12 mouse cellular contexts compared by ENCODE assay signal in the genomic region with DNA sequence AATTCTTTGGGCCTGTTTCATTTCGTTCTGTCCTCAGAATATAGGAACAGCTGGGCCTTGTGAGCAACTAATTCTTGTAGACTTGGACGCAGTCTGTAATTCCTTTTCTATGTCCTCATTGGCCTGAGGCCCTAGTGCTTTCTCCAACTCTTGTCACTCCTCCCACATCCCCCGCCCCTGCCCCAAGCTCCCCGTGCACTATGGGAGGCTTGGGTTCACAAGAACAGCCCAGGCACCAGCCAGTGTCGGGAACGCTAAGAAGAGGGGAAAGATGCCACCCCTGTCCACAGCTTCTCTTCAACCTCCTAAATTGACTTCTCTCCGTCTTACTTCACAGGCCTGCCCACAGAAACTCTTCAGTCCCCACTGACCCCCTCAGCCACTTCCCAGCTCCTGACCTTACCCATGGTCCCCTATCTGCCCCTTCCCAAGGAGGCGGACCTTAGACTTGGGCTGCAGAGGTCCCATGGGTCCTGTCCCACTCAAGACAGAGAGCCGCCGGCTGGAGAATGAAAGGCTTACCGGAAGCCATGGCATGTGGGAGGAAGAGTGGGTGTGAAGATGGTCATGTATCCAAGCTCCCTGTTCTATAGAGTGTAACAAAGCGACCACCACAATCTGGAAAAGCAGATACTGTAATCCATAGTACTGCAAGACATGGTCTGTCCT. TPM values are rescaled to one million over a fixed set of nuclear protein-coding genes. Genes with fewer than 3 reads are reported as not detected.
DNase-seq lines count a peak whose midpoint lies in the region; ATAC-seq and TF ChIP-seq lines count a peak whose summit lies in the region.
"Had no signal": no experiment of that assay in that cellular context is flagged by ENCODE, and none has a peak within 500 bp of the region (broad histone marks: within the 10 kb centered on the region; RNA-seq: fewer than 3 reads in every experiment).

No protein-coding gene starts in this region.

- peak overlapping the region; percentile 62; the same call in 1 of the 2 replicates for H3K27ac ChIP-seq in heart, embryonic 13.5 days (replicated peaks)
- peak overlapping the region; percentile 23; the same call in 1 of the 2 replicates for H3K27ac ChIP-seq in testis, adult 2 months (ENCODE audit: control insufficient read depth, insufficient read depth, low read depth, low read length)
- H3K27ac ChIP-seq in left cerebral cortex, adult 2 months, result no peak overlapping the region
- H3K27ac ChIP-seq: midbrain, embryonic 12.5 days; neural tube, embryonic 15.5 days had no signal

- TF ChIP-seq CTCF in testis, adult 2 months (IDR thresholded peaks at IDR 0.05; ENCODE audit: control insufficient read depth, insufficient read depth, insufficient replicate concordance, low read depth, low read length), result no peak
- TF ChIP-seq CTCF in left cerebral cortex, adult 2 months (IDR thresholded peaks at IDR 0.05), result no peak

- no peak overlapping the region for H3K4me2 ChIP-seq in heart, embryonic 13.5 days
- H3K4me2 ChIP-seq: midbrain, embryonic 12.5 days; neural tube, embryonic 15.5 days had no signal

- intact Hi-C loops in left cerebral cortex, adult 2 months (cut with DNase I), result no loop called here

- H3K9ac ChIP-seq in heart, embryonic 13.5 days, result no peak overlapping the region
- H3K9ac ChIP-seq: midbrain, embryonic 12.5 days; neural tube, embryonic 15.5 days had no signal

- no peak overlapping the region for H3K4me3 ChIP-seq in heart, embryonic 13.5 days
- H3K4me3 ChIP-seq in testis, adult 2 months (ENCODE audit: control insufficient read depth, low read depth, low read length), result 0 out of 2 replicates have a peak overlapping the region, but pooled peaks have one; percentile 8
- H3K4me3 ChIP-seq in left cerebral cortex, adult 2 months, result no peak overlapping the region
- H3K4me3 ChIP-seq: midbrain, embryonic 12.5 days; neural tube, embryonic 15.5 days had no signal

- 73% methylated on average over 12 of the region's 12 CpGs for WGBS in heart, embryonic 13.5 days

- no peaks in the 10 kb centered on the region for H3K36me3 ChIP-seq in heart, embryonic 13.5 days
- no peaks in the 10 kb centered on the region for H3K36me3 ChIP-seq in testis, adult 2 months (ENCODE audit: control insufficient read depth, insufficient read depth, low read length)
- H3K36me3 ChIP-seq: midbrain, embryonic 12.5 days; neural tube, embryonic 15.5 days had no signal

- peaks cover 3% of the 10 kb centered on the region; the same call in 1 of the 2 replicates for H3K9me3 ChIP-seq in heart, embryonic 13.5 days
- H3K9me3 ChIP-seq: midbrain, embryonic 12.5 days; neural tube, embryonic 15.5 days had no signal

- no peak for ATAC-seq in heart, embryonic 13.5 days (ENCODE audit: extremely low read depth, insufficient number of reproducible peaks, low FRiP score, low TSS enrichment)
- ATAC-seq: inflammation-experienced regulatory T-cells, adult 6 months had no signal

- TF ChIP-seq POLR2A in testis, adult 2 months (IDR thresholded peaks at IDR 0.05; ENCODE audit: control insufficient read depth, low read depth, low read length), result no peak

- H3K4me1 ChIP-seq in heart, embryonic 13.5 days, result peaks cover 49% of the 10 kb centered on the region
- peaks cover 26% of the 10 kb centered on the region for H3K4me1 ChIP-seq in testis, adult 2 months (ENCODE audit: control insufficient read depth, insufficient read depth, low read length)

- peak; percentile 32 for DNase-seq in kidney, adult 9 months
- no peak for DNase-seq in kidney, adult 11 months
- peak; percentile 74 to 82 for DNase-seq in kidney, postnatal 4 days
- no peak for DNase-seq in layer of hippocampus, postnatal 14 days (ENCODE audit: low spot score in 2 of 2)
- DNase-seq in spleen, postnatal 14 days (ENCODE audit: low spot score in 2 of 2), result no peak
- no peak for DNase-seq in left cerebral cortex, adult 2 months (ENCODE audit: extremely low spot score in 1 of 2, low spot score in 2 of 2)

- H3K27me3 ChIP-seq in heart, embryonic 13.5 days (replicated peaks), result peaks cover 60% of the 10 kb centered on the region
- H3K27me3 ChIP-seq in testis, adult 2 months (ENCODE audit: control insufficient read depth, insufficient read depth, low read length), result peaks cover 3% of the 10 kb centered on the region; the same call in 1 of the 2 replicates

RNA-seq across cellular contexts. Expression of a gene that starts 1.3 kb away (rescaled TPM):
- 7.0 and 7.4 TPM in 2 replicates for polyA plus RNA-seq in heart, embryonic 13.5 days (2015; fragmentation: Nextera tagmentation; extraction: Ambion mirVana)
- polyA plus RNA-seq in testis, adult 2 months (2012; rRNA removed), result 3.5 and 4.8 TPM in 2 replicates
- total RNA-seq in layer of hippocampus, postnatal 14 days (2021), result 10 to 100 TPM; 11.9 to 12.0 TPM
- 10 to 100 TPM; 13.8 to 15.1 TPM for total RNA-seq in left cerebral cortex, adult 2 months (2021)

RNA-seq across cellular contexts. Expression of a gene that starts 11.5 kb away (rescaled TPM):
- polyA plus RNA-seq in heart, embryonic 13.5 days (2015; fragmentation: Nextera tagmentation; extraction: Ambion mirVana), result not detected in 2 replicates
- not detected in 2 replicates for polyA plus RNA-seq in testis, adult 2 months (2012; rRNA removed)
- not detected for total RNA-seq in layer of hippocampus, postnatal 14 days (2021)
- total RNA-seq in left cerebral cortex, adult 2 months (2021), result not detected
- total RNA-seq: liver, adult 2 months had no signal
- polyA plus RNA-seq: inflammation-experienced regulatory T-cells, adult 6 months; liver, adult 2 months; midbrain, embryonic 12.5 days; neural tube, embryonic 15.5 days had no signal

RNA-seq across cellular contexts. Expression of a gene that starts 46.9 kb away (rescaled TPM):
- 5.4 and 6.0 TPM in 2 replicates for polyA plus RNA-seq in heart, embryonic 13.5 days (2015; fragmentation: Nextera tagmentation; extraction: Ambion mirVana)
- 15.2 and 16.7 TPM in 2 replicates for polyA plus RNA-seq in testis, adult 2 months (2012; rRNA removed)
- total RNA-seq in layer of hippocampus, postnatal 14 days (2021), result 10 to 100 TPM; 71.3 to 79.6 TPM
- 100 to 1,000 TPM; 102 to 114 TPM for total RNA-seq in left cerebral cortex, adult 2 months (2021)

RNA-seq across cellular contexts. Expression of a gene that starts 48.6 kb away (rescaled TPM):
- polyA plus RNA-seq in heart, embryonic 13.5 days (2015; fragmentation: Nextera tagmentation; extraction: Ambion mirVana), result 0.08 and 0.09 TPM in 2 replicates
- 0.44 and 0.46 TPM in 2 replicates for polyA plus RNA-seq in testis, adult 2 months (2012; rRNA removed)
- total RNA-seq in layer of hippocampus, postnatal 14 days (2021), result 1 to 10 TPM; 1.1 to 1.2 TPM
- 1 to 10 TPM; 1.2 to 1.4 TPM for total RNA-seq in left cerebral cortex, adult 2 months (2021)
- polyA plus RNA-seq: inflammation-experienced regulatory T-cells, adult 6 months had no signal

Comparison
In these comparisons a context has a peak if more than half of its experiments do, and no peak if none do; other contexts are left out.
1. DNase-seq: peak in kidney, adult 9 months (single experiment) and kidney, postnatal 4 days (2 of 2); none in kidney, adult 11 months (single experiment), layer of hippocampus, postnatal 14 days (0 of 2), spleen, postnatal 14 days (0 of 2) and left cerebral cortex, adult 2 months (0 of 2).